Mouse (Mus musculus) megakaryocyte, embryonic 14.5 days (primary cell): Measurements from ENCODE around the gene Vac14. TPM values are rescaled to one million over a fixed set of nuclear protein-coding genes. Genes with fewer than 3 reads are reported as not detected.

Experiments
- H3K27me3 ChIP-seq: replicated peaks from 2 replicates; pipeline ENCODE3; 2012; ENCODE audit warnings: inconsistent platforms
- H3K36me3 ChIP-seq: replicated peaks from 2 replicates; pipeline ENCODE3; 2012; ENCODE audit warnings: low read length, inconsistent platforms, mixed read lengths
- H3K4me1 ChIP-seq: 2 replicates; pipeline ENCODE4 v1.6.1; 2012; ENCODE audit warnings: inconsistent platforms
- H3K4me3 ChIP-seq: replicated peaks from 2 replicates; pipeline ENCODE3; 2012; ENCODE audit warnings: moderate library complexity, mild to moderate bottlenecking, inconsistent platforms
- H3K9me3 ChIP-seq: 2 replicates; pipeline ENCODE4 v1.6.1; 2012; ENCODE audit warnings: inconsistent platforms
- FLI1 ChIP-seq: IDR thresholded peaks from 2 replicates; pipeline ENCODE4 v1.6.1; 2012; ENCODE audit warnings: low read length, inconsistent platforms, mixed read lengths
- GATA1 ChIP-seq: IDR thresholded peaks from 3 replicates; pipeline ENCODE4 v1.6.1; 2012; ENCODE audit warnings: mixed read lengths, low read length, inconsistent platforms, borderline replicate concordance
- polyA plus RNA-seq: library from polyadenylated mRNA; stranded (reverse); fragments of >175 nt; gene quantifications from 2 replicates; pipeline ENCODE4 v1.2.3, GENCODE M21; 2012; ENCODE audit warnings: low replicate concordance; ENCODE audit not compliant: insufficient read depth

Gene Vac14
- polyA plus RNA-seq, 1 experiment, result 36.1 TPM

GRCm38 (mm10) chr8:110645340-110645739 lies 27.0 kb downstream of the Vac14 start:
- TF ChIP-seq FLI1 (no peak), GATA1 (no peak)
- no peaks in the 10 kb centered on the region for H3K9me3 ChIP-seq
- H3K27me3 ChIP-seq, result no peaks in the 10 kb centered on the region
- H3K36me3 ChIP-seq, result peaks cover 73% of the 10 kb centered on the region
- H3K4me1 ChIP-seq, result peaks cover 61% of the 10 kb centered on the region
- H3K4me3 ChIP-seq, result no peak overlapping the region

- Histone ChIP-seq H3K36me3 (peaks cover 74% of the 10 kb centered on the region), H3K27me3 (no peaks in the 10 kb centered on the region), H3K4me3 (no peak overlapping the region), H3K4me1 (peaks cover 68% of the 10 kb centered on the region), H3K9me3 (no peaks in the 10 kb centered on the region)
- no peak for TF ChIP-seq FLI1
- TF ChIP-seq GATA1, result no peak
These were observed 27.7 kb downstream of the Vac14 start for GRCm38 (mm10) chr8:110646064-110646463.

- Histone ChIP-seq H3K36me3 (peaks cover 80% of the 10 kb centered on the region), H3K27me3 (no peaks in the 10 kb centered on the region), H3K9me3 (no peaks in the 10 kb centered on the region), H3K4me1 (peaks cover 73% of the 10 kb centered on the region), H3K4me3 (no peak overlapping the region)
- TF ChIP-seq GATA1, result no peak
- no peak for TF ChIP-seq FLI1
These were observed 30.2 kb downstream of the Vac14 start for GRCm38 (mm10) chr8:110648577-110648976.

- TF ChIP-seq GATA1, result no peak
- TF ChIP-seq FLI1, result no peak
- Histone ChIP-seq H3K27me3 (no peaks in the 10 kb centered on the region), H3K4me3 (no peak overlapping the region), H3K36me3 (peaks cover 80% of the 10 kb centered on the region), H3K4me1 (peaks cover 78% of the 10 kb centered on the region), H3K9me3 (no peaks in the 10 kb centered on the region)
These were observed 30.9 kb downstream of the Vac14 start for GRCm38 (mm10) chr8:110649286-110649685.

DNA sequence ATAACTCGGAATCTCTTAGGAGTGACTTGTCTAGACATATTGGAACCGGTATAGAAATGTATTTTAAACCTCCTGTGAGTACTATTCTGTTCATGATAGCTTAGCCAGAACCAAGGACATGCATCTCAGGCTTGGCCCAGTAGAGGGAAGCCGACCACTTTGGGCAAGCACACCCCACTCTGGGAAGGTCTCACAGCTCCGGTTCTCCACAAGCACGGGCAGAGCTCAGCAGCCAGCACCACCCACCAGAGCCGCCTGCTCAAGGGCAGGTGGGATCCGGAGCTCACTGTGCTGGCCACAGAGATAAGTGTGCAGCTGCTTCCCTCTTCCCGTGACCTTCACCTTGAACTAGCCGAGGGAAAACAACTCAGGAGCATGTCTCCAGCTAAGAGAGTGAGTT lies 32.5 kb downstream of the Vac14 start:
- H3K4me3 ChIP-seq, result no peak overlapping the region
- no peaks in the 10 kb centered on the region for H3K9me3 ChIP-seq
- TF ChIP-seq GATA1 (no peak), FLI1 (no peak)
- H3K4me1 ChIP-seq, result peaks cover 80% of the 10 kb centered on the region
- H3K36me3 ChIP-seq, result peaks cover 80% of the 10 kb centered on the region
- no peaks in the 10 kb centered on the region for H3K27me3 ChIP-seq

DNA sequence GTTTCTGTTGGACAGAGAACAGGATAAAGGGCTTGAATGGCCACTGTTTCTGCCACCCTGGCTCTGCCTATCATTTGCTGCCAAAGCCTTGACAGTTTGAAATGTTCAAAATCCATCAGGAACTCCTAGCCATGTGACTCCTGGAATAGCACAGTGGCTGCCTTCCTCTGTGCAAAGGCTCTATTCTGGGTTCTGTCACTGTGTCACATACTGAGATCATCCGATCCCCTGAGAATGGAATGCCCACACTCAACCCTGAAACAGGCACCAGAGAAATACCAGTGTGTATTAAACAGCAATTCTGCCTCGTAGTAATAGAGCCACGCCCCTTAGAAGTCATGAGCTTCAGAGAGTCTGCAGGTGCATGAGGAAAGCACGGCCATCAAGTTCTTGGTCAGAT lies 33.5 kb downstream of the Vac14 start:
- Histone ChIP-seq H3K27me3 (no peaks in the 10 kb centered on the region), H3K9me3 (no peaks in the 10 kb centered on the region), H3K4me1 (peaks cover 80% of the 10 kb centered on the region), H3K36me3 (peaks cover 83% of the 10 kb centered on the region), H3K4me3 (no peak overlapping the region)
- TF ChIP-seq GATA1 (no peak), FLI1 (no peak)

- H3K27me3 ChIP-seq, result no peaks in the 10 kb centered on the region
- H3K36me3 ChIP-seq, result peaks cover 97% of the 10 kb centered on the region
- H3K9me3 ChIP-seq, result no peaks in the 10 kb centered on the region
- TF ChIP-seq FLI1, result no peak
- TF ChIP-seq GATA1, result no peak
- H3K4me1 ChIP-seq, result peaks cover 85% of the 10 kb centered on the region
- no peak overlapping the region for H3K4me3 ChIP-seq
These were observed 36.0 kb downstream of the Vac14 start for GRCm38 (mm10) chr8:110654075-110655060.

DNA sequence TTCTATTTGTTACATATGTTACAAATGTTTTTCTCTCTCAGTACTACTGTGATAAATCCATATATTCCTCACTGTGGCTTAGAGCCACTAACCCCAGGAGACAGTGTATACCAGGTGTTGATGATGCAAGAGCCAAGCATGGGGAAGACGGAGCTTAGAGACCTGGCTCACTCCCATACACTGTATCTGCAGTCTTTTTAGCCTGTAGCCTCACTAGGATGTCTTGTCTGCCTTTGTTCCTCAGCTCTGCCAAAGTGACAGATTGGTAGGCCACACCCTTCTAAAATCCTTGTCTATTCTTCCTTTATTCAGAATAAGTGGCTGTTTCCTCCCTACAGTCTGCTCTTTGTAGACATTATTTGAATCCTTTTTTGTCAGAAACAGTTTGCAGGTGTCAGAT lies 37.4 kb downstream of the Vac14 start:
- Histone ChIP-seq H3K36me3 (peaks cover 97% of the 10 kb centered on the region), H3K4me3 (no peak overlapping the region), H3K9me3 (no peaks in the 10 kb centered on the region), H3K27me3 (no peaks in the 10 kb centered on the region), H3K4me1 (peaks cover 75% of the 10 kb centered on the region)
- no peak for TF ChIP-seq GATA1
- no peak for TF ChIP-seq FLI1

GRCm38 (mm10) chr8:110657661-110658060 lies 39.3 kb downstream of the Vac14 start:
- Histone ChIP-seq H3K4me1 (peaks cover 71% of the 10 kb centered on the region), H3K36me3 (peaks cover 97% of the 10 kb centered on the region), H3K4me3 (no peak overlapping the region), H3K9me3 (no peaks in the 10 kb centered on the region), H3K27me3 (no peaks in the 10 kb centered on the region)
- no peak for TF ChIP-seq GATA1

GRCm38 (mm10) chr8:110660121-110660520 lies 41.7 kb downstream of the Vac14 start:
- Histone ChIP-seq H3K4me1 (peaks cover 71% of the 10 kb centered on the region), H3K36me3 (peaks cover 88% of the 10 kb centered on the region)
- TF ChIP-seq GATA1 (no peak), FLI1 (no peak)

More at GRCm38 (mm10) chr8:110660121-110660520, 41.7 kb downstream of the Vac14 start:
- Histone ChIP-seq H3K27me3 (no peaks in the 10 kb centered on the region), H3K4me3 (no peak overlapping the region), H3K9me3 (no peaks in the 10 kb centered on the region)
